Mouse (Mus musculus) brain, embryonic 14.5 days (tissue): Measurements from ENCODE around the gene Rsrc2.

Experiments used
- CTCF ChIP-seq: fragments of 200-500 bp; IDR thresholded peaks from 2 replicates; pipeline ENCODE4 v1.5.1; 2012; ENCODE audit warnings: inconsistent platforms, mild to moderate bottlenecking, moderate library complexity, borderline replicate concordance; ENCODE audit not compliant: insufficient read depth, insufficient read length; ENCODE audit errors: extremely low read depth
- POLR2A ChIP-seq: fragments of 200-500 bp; IDR thresholded peaks from 2 replicates; pipeline ENCODE4 v1.6.1; 2012; ENCODE audit warnings: mild to moderate bottlenecking, inconsistent platforms, borderline replicate concordance; ENCODE audit not compliant: poor library complexity, insufficient read depth, insufficient read length, severe bottlenecking; ENCODE audit errors: extremely low read depth

DNA sequence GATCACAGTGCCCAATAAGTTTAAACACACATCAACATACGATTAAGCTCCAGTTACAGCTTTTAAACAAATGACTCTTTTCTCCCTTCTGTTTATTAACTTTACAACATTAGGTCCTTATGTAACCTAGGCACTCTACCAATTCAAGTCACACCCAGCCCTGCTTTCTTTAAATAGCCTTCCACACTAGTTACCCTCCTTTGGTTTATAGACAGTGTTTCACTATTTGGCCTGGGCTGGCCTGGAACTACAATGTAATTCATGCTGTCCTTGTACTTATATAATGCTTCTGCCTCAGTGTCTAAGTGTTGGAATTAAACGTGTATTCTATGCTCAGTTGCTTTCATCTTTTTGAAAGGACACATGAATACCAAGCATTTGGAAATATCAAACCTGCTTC is 4.9 kb downstream of the Rsrc2 start:
- TF ChIP-seq CTCF (no peak), POLR2A (no peak)
